Mouse (Mus musculus) liver, adult 2 months (tissue): ENCODE measurements around the gene Spred2.

Experiments
- CTCF ChIP-seq: fragments of 200-500 bp; IDR thresholded peaks from 2 replicates; pipeline ENCODE4 v1.5.1; 2011; ENCODE audit warnings: low read depth, low read length, control low read depth
- POLR2A ChIP-seq: fragments of 200-500 bp; IDR thresholded peaks from 2 replicates; pipeline ENCODE4 v1.6.1; 2011; ENCODE audit warnings: low read length, control low read depth; ENCODE audit not compliant: insufficient read depth; ENCODE audit errors: extremely low read depth

DNA sequence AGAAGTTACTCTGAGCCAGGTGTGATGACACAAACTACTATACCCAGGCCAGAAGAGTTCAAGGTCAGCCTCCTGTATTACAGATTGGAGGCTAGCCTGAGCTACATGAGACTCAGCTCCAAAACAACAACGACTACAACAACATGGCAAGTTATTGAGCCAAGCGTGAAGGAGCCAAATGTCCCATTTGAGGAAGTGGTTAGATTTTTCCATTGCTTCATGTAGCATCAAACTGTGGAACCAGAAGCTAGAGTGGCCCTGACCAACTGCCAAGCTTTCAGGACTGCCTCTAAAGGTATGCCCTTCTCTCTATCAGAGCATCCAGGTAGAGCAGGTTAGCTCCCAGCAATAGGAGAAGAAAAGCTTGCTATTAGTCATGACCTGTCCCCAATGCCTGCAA is 19.6 kb downstream of the Spred2 start:
- no peak for TF ChIP-seq CTCF
- TF ChIP-seq POLR2A: no peak
